Comparison of ENCODE assay signal across 8 mouse cellular contexts in genomic region chr13:17943306-17944077, GRCm38 (mm10). TPM values are rescaled to one million over a fixed set of nuclear protein-coding genes. Genes with fewer than 3 reads are reported as not detected.
DNase-seq lines count a peak whose midpoint lies in the region; ATAC-seq and TF ChIP-seq lines count a peak whose summit lies in the region.

No protein-coding gene starts in this region.

- no peaks in the 10 kb centered on the region for H3K9me3 ChIP-seq in forebrain, postnatal 0 days (ENCODE audit: low read length)
- no peaks in the 10 kb centered on the region for H3K9me3 ChIP-seq in intestine, postnatal 0 days (ENCODE audit: control insufficient read depth)
- H3K9me3 ChIP-seq in liver, embryonic 14.5 days (ENCODE audit: control insufficient read depth, low read length): no peaks in the 10 kb centered on the region
- no peaks in the 10 kb centered on the region for H3K9me3 ChIP-seq in neural tube, embryonic 14.5 days (ENCODE audit: control insufficient read depth, low read length)

- ATAC-seq in forebrain, postnatal 0 days: peak; percentile 59
- peak; percentile 90 for ATAC-seq in intestine, postnatal 0 days
- peak; percentile 76 for ATAC-seq in liver, embryonic 14.5 days (ENCODE audit: insufficient read depth)
- peak; percentile 78 for ATAC-seq in neural tube, embryonic 14.5 days (ENCODE audit: low read depth)

- no peak for DNase-seq in testis, postnatal 10 days (ENCODE audit: low spot score)
- peak; percentile 23 for DNase-seq in brain, adult 2 months (ENCODE audit: low read depth, low spot score)
- DNase-seq in forebrain, postnatal 0 days: peak; percentile 56
- DNase-seq in liver, embryonic 14.5 days (ENCODE audit: low read depth in 3 of 3, low spot score in 3 of 3): peak in 1 of 3 experiments; percentile 6
- no peak for DNase-seq in testis, postnatal 14 days (ENCODE audit: low spot score)

- H3K9ac ChIP-seq in forebrain, postnatal 0 days: peak overlapping the region; percentile 93
- peak overlapping the region; percentile 89 for H3K9ac ChIP-seq in intestine, postnatal 0 days (ENCODE audit: low read depth, low read length)
- peak overlapping the region; percentile 84 for H3K9ac ChIP-seq in liver, embryonic 14.5 days (replicated peaks)
- H3K9ac ChIP-seq in neural tube, embryonic 14.5 days (replicated peaks; ENCODE audit: low read depth, low read length): peak overlapping the region; percentile 98

- TF ChIP-seq POLR2A in testis, adult 2 months (IDR thresholded peaks at IDR 0.05; ENCODE audit: control insufficient read depth, low read depth, low read length): no peak

- peaks cover 3% of the 10 kb centered on the region; the same call in 1 of the 2 replicates for H3K4me1 ChIP-seq in testis, adult 2 months (ENCODE audit: control insufficient read depth, insufficient read depth, low read length)
- H3K4me1 ChIP-seq in forebrain, postnatal 0 days (ENCODE audit: insufficient read depth): peaks cover 12% of the 10 kb centered on the region; the same call in 1 of the 2 replicates
- 0 out of 2 replicates have a peak, but pooled peaks cover 10% of the 10 kb centered on the region for H3K4me1 ChIP-seq in intestine, postnatal 0 days (replicated peaks; ENCODE audit: control insufficient read depth, insufficient read depth, low read length)
- peaks cover 7 to 10% of the 10 kb centered on the region in 2 experiments; a peak in 3 of 4 replicates for H3K4me1 ChIP-seq in liver, embryonic 14.5 days (replicated peaks; ENCODE audit: control insufficient read depth in 2 of 2, insufficient read depth in 2 of 2, low read length in 1 of 2)
- 0 out of 2 replicates have a peak, but pooled peaks cover 8% of the 10 kb centered on the region for H3K4me1 ChIP-seq in neural tube, embryonic 14.5 days (ENCODE audit: control insufficient read depth, insufficient read depth, low read length)

- H3K4me2 ChIP-seq in forebrain, postnatal 0 days (ENCODE audit: low read depth): peak overlapping the region; percentile 62
- peak overlapping the region; percentile 73 for H3K4me2 ChIP-seq in intestine, postnatal 0 days (replicated peaks; ENCODE audit: low read depth)
- peak overlapping the region; percentile 85 for H3K4me2 ChIP-seq in liver, embryonic 14.5 days (ENCODE audit: low read depth)
- H3K4me2 ChIP-seq in neural tube, embryonic 14.5 days (ENCODE audit: low read depth, low read length): peak overlapping the region; percentile 75

- TF ChIP-seq CTCF in testis, adult 2 months (IDR thresholded peaks at IDR 0.05; ENCODE audit: control insufficient read depth, insufficient read depth, insufficient replicate concordance, low read depth, low read length): no peak
- TF ChIP-seq CTCF in forebrain, postnatal 0 days (IDR thresholded peaks at IDR 0.05; ENCODE audit: low read depth): no peak
- no peak for TF ChIP-seq CTCF in intestine, postnatal 0 days (IDR thresholded peaks at IDR 0.05; ENCODE audit: low read depth)
- no peak for TF ChIP-seq CTCF in liver, embryonic 14.5 days (IDR thresholded peaks at IDR 0.05; ENCODE audit: low read depth)

- 1% methylated on average over 69 of the region's 70 CpGs for WGBS in forebrain, postnatal 0 days
- under 1% methylated on average over 70 of the region's 70 CpGs for WGBS in intestine, postnatal 0 days
- WGBS in liver, embryonic 14.5 days (ENCODE audit: insufficient replicate concordance): under 1% methylated on average over 68 of the region's 70 CpGs
- 1% methylated on average over 62 of the region's 70 CpGs for WGBS in neural tube, embryonic 14.5 days

- no peaks in the 10 kb centered on the region for H3K27me3 ChIP-seq in testis, adult 2 months (ENCODE audit: control insufficient read depth, insufficient read depth, low read length)
- no peaks in the 10 kb centered on the region for H3K27me3 ChIP-seq in forebrain, postnatal 0 days (ENCODE audit: insufficient read depth, low read length)
- H3K27me3 ChIP-seq in intestine, postnatal 0 days (replicated peaks; ENCODE audit: control insufficient read depth, insufficient read depth, low read length): no peaks in the 10 kb centered on the region
- H3K27me3 ChIP-seq in liver, embryonic 14.5 days (ENCODE audit: control insufficient read depth, insufficient read depth, low read length): no peaks in the 10 kb centered on the region
- no peaks in the 10 kb centered on the region for H3K27me3 ChIP-seq in neural tube, embryonic 14.5 days (ENCODE audit: control insufficient read depth, insufficient read depth, low read length)

- H3K36me3 ChIP-seq in testis, adult 2 months (ENCODE audit: control insufficient read depth, insufficient read depth, low read length): no peaks in the 10 kb centered on the region
- no peaks in the 10 kb centered on the region for H3K36me3 ChIP-seq in forebrain, postnatal 0 days (ENCODE audit: insufficient read depth)
- no peaks in the 10 kb centered on the region for H3K36me3 ChIP-seq in intestine, postnatal 0 days (ENCODE audit: control insufficient read depth, insufficient read depth)
- no peaks in the 10 kb centered on the region for H3K36me3 ChIP-seq in liver, embryonic 14.5 days (replicated peaks; ENCODE audit: control insufficient read depth, insufficient read depth, low read depth)
- no peaks in the 10 kb centered on the region for H3K36me3 ChIP-seq in neural tube, embryonic 14.5 days (ENCODE audit: control insufficient read depth, insufficient read depth, low read length)

- TF ChIP-seq EP300 in liver, embryonic 14.5 days (IDR thresholded peaks at IDR 0.05; ENCODE audit: low read depth): no peak

- peak overlapping the region; percentile 72 for H3K27ac ChIP-seq in testis, adult 2 months (ENCODE audit: control insufficient read depth, insufficient read depth, low read depth, low read length)
- peak overlapping the region; percentile 97 for H3K27ac ChIP-seq in forebrain, postnatal 0 days (ENCODE audit: low read depth, low read length)
- peak overlapping the region; percentile 95 for H3K27ac ChIP-seq in intestine, postnatal 0 days (ENCODE audit: low read depth, low read length)
- no peak overlapping the region for H3K27ac ChIP-seq in liver, embryonic 14.5 days
- peak overlapping the region; percentile 98 for H3K27ac ChIP-seq in neural tube, embryonic 14.5 days (ENCODE audit: low read depth, low read length)

- peak overlapping the region; percentile 81 for H3K4me3 ChIP-seq in testis, adult 2 months (ENCODE audit: control insufficient read depth, low read depth, low read length)
- peak overlapping the region; percentile 93 for H3K4me3 ChIP-seq in forebrain, postnatal 0 days (ENCODE audit: low read depth, low read length)
- H3K4me3 ChIP-seq in intestine, postnatal 0 days (ENCODE audit: low read depth, low read length): peak overlapping the region; percentile 70
- H3K4me3 ChIP-seq in liver, embryonic 14.5 days (ENCODE audit: insufficient read depth in 1 of 2, low read depth in 2 of 2, low read length in 2 of 2): peak overlapping the region; percentile 85 to 97
- peak overlapping the region; percentile 94 for H3K4me3 ChIP-seq in neural tube, embryonic 14.5 days (ENCODE audit: low read depth, low read length)

RNA-seq across cellular contexts. Expression of gene Rala, which starts 0.5 kb away (rescaled TPM):
- 22.2 and 23.2 TPM in 2 replicates for polyA plus RNA-seq in testis, adult 2 months (2012; rRNA removed)
- 98.2 and 107 TPM in 2 replicates for total RNA-seq in forebrain, postnatal 0 days (2014; rRNA removed)
- polyA plus RNA-seq in forebrain, postnatal 0 days (2015; fragmentation: Nextera tagmentation; extraction: Ambion mirVana): 246 and 254 TPM in 2 replicates
- polyA plus RNA-seq in intestine, postnatal 0 days (2015; fragmentation: Nextera tagmentation; extraction: Ambion mirVana): 107 and 110 TPM in 2 replicates
- polyA plus RNA-seq in liver, embryonic 14.5 days (2012; rRNA removed): 2.4 and 7.5 TPM in 2 replicates
- 15.4 and 17.2 TPM in 2 replicates for polyA plus RNA-seq in liver, embryonic 14.5 days (2014; fragmentation: Nextera tagmentation; extraction: Ambion mirVana)
- 202 and 224 TPM in 2 replicates for polyA plus RNA-seq in neural tube, embryonic 14.5 days (2014; fragmentation: Nextera tagmentation; extraction: Ambion mirVana)

RNA-seq across cellular contexts. Expression of gene Yae1d1, which starts 49.7 kb away (rescaled TPM):
- polyA plus RNA-seq in testis, adult 2 months (2012; rRNA removed): 18.8 and 18.9 TPM in 2 replicates
- total RNA-seq in forebrain, postnatal 0 days (2014; rRNA removed): 18.6 and 33.4 TPM in 2 replicates
- 63.6 and 68.9 TPM in 2 replicates for polyA plus RNA-seq in forebrain, postnatal 0 days (2015; fragmentation: Nextera tagmentation; extraction: Ambion mirVana)
- 36.6 and 37.2 TPM in 2 replicates for polyA plus RNA-seq in intestine, postnatal 0 days (2015; fragmentation: Nextera tagmentation; extraction: Ambion mirVana)
- 2.6 and 10.8 TPM in 2 replicates for polyA plus RNA-seq in liver, embryonic 14.5 days (2012; rRNA removed)
- 19.0 and 19.6 TPM in 2 replicates for polyA plus RNA-seq in liver, embryonic 14.5 days (2014; fragmentation: Nextera tagmentation; extraction: Ambion mirVana)
- polyA plus RNA-seq in neural tube, embryonic 14.5 days (2014; fragmentation: Nextera tagmentation; extraction: Ambion mirVana): 79.4 and 87.9 TPM in 2 replicates

Comparison
In these comparisons a context has a peak if more than half of its experiments do, and no peak if none do; other contexts are left out.
1. DNase-seq: peak in brain, adult 2 months (single experiment) and forebrain, postnatal 0 days (single experiment); none in testis, postnatal 10 days (single experiment) and testis, postnatal 14 days (single experiment).
2. Peak in every context shown above with its lines, with median percentiles within 50 percentile points of each other: H3K4me3 ChIP-seq, ATAC-seq, H3K4me2 ChIP-seq and H3K9ac ChIP-seq.